Mouse (Mus musculus) thymus, postnatal 4 days (tissue): ENCODE results near the gene Nostrin.

ENCODE experiments used
- DNase-seq: peaks from one replicate; pipeline ENCODE4 v3.0.0; 2021

The Nostrin gene

GRCm38 (mm10) chr2:69129425-69130210 is 6.0 kb upstream of the Nostrin start:
- DNase-seq, result no peak

- no peak for DNase-seq
Measured at GRCm38 (mm10) chr2:69132046-69132445, 3.6 kb upstream of the Nostrin start.

- no peak for DNase-seq
Measured at GRCm38 (mm10) chr2:69132488-69133040, 3.0 kb upstream of the Nostrin start.

GRCm38 (mm10) chr2:69134186-69134585 is 1.4 kb upstream of the Nostrin start:
- no peak for DNase-seq

GRCm38 (mm10) chr2:69134937-69135336 is 663 bp upstream of the Nostrin start:
- no peak for DNase-seq

- DNase-seq, result no peak
Measured at GRCm38 (mm10) chr2:69137406-69138084, 1.9 kb downstream of the Nostrin start.

- DNase-seq, result no peak
Measured at GRCm38 (mm10) chr2:69138759-69139158, 3.2 kb downstream of the Nostrin start.

- no peak for DNase-seq
Measured at GRCm38 (mm10) chr2:69140215-69140614, 4.6 kb downstream of the Nostrin start.

- DNase-seq, result no peak
Measured at GRCm38 (mm10) chr2:69140816-69141215, 5.2 kb downstream of the Nostrin start.

- no peak for DNase-seq
Measured at GRCm38 (mm10) chr2:69148691-69149090, 13.1 kb downstream of the Nostrin start.

GRCm38 (mm10) chr2:69149154-69149553 is 13.6 kb downstream of the Nostrin start:
- DNase-seq, result no peak

GRCm38 (mm10) chr2:69150841-69151240 is 15.2 kb downstream of the Nostrin start:
- no peak for DNase-seq

GRCm38 (mm10) chr2:69155861-69156260 is 20.3 kb downstream of the Nostrin start:
- DNase-seq, result no peak

GRCm38 (mm10) chr2:69156283-69156682 is 20.7 kb downstream of the Nostrin start:
- DNase-seq, result no peak

- no peak for DNase-seq
Measured at GRCm38 (mm10) chr2:69158907-69159306, 23.3 kb downstream of the Nostrin start.

- DNase-seq, result no peak
Measured at GRCm38 (mm10) chr2:69170395-69171077, 34.9 kb downstream of the Nostrin start.

- DNase-seq, result no peak
Measured at GRCm38 (mm10) chr2:69175296-69175695, 39.7 kb downstream of the Nostrin start.

- DNase-seq, result no peak
Measured at GRCm38 (mm10) chr2:69179721-69180120, 44.1 kb downstream of the Nostrin start.

- DNase-seq, result no peak
Measured at GRCm38 (mm10) chr2:69187990-69188389, 52.4 kb downstream of the Nostrin start.

- no peak for DNase-seq
Measured at GRCm38 (mm10) chr2:69188732-69189131, 53.1 kb downstream of the Nostrin start.

- DNase-seq, result no peak
Measured at GRCm38 (mm10) chr2:69189222-69189621, 53.6 kb downstream of the Nostrin start.

- no peak for DNase-seq
Measured at GRCm38 (mm10) chr2:69191059-69191458, 55.5 kb downstream of the Nostrin start.

GRCm38 (mm10) chr2:69193555-69193954 is 58.0 kb downstream of the Nostrin start:
- no peak for DNase-seq
